Mouse (Mus musculus) CH12.LX (cell line): ENCODE measurements at regions not wholly inside any gene's neighbourhood (a gene's known extent, or its start where the extent isn't known, plus 50 kb on each side); places are given as distances from the start of the nearest gene placed in this dataset.

Experiments used
- DNase-seq: peaks from one replicate; pipeline ENCODE4 v3.0.0-alpha.2; 2013; ENCODE audit errors: extremely low read depth
- H3K27ac ChIP-seq: 2 replicates; pipeline ENCODE4 v1.5.1; 2012; ENCODE audit warnings: low read depth, mild to moderate bottlenecking, control low read depth, moderate library complexity; ENCODE audit not compliant: insufficient read depth
- H3K27me3 ChIP-seq: replicated peaks from 2 replicates; pipeline ENCODE3; 2012; ENCODE audit warnings: inconsistent platforms
- H3K36me3 ChIP-seq, 2 experiments: replicated peaks in 1 of 2; 2 replicates each; pipeline versions ENCODE3 to v1.6.1; 2012; ENCODE audit warnings: inconsistent platforms in 1 of 2, low read length in 1 of 2, mild to moderate bottlenecking in 1 of 2, mixed read lengths in 1 of 2, moderate library complexity in 1 of 2; ENCODE audit not compliant: control insufficient read depth in 1 of 2, insufficient read depth in 1 of 2
- H3K4me1 ChIP-seq, 2 experiments: 2 replicates each; pipeline ENCODE4 v1.6.1; 2012; ENCODE audit warnings: inconsistent platforms in 1 of 2, moderate library complexity in 1 of 2; ENCODE audit not compliant: insufficient read depth in 2 of 2, control insufficient read depth in 1 of 2
- H3K4me2 ChIP-seq: 2 replicates; pipeline ENCODE4 v1.6.1; 2012; ENCODE audit warnings: low read depth, mild to moderate bottlenecking, control low read depth; ENCODE audit not compliant: poor library complexity, insufficient read depth, severe bottlenecking
- H3K4me3 ChIP-seq, 3 experiments: fragments of 150-350 bp in 1 of 3; sonication (generic) in 1 of 3; replicated peaks in 1 of 3; 2 replicates each; pipeline versions ENCODE3 to v1.5.1; 2011 to 2012; ENCODE audit warnings: low read depth in 2 of 3, low read length in 2 of 3, mild to moderate bottlenecking in 2 of 3, moderate library complexity in 2 of 3, control low read depth in 1 of 3, improper control_type of control experiment in 1 of 3, inconsistent platforms in 1 of 3, mixed read lengths in 1 of 3; ENCODE audit not compliant: poor library complexity in 1 of 3
- H3K79me2 ChIP-seq: replicated peaks from 2 replicates; pipeline ENCODE4 v1.6.1; 2012; ENCODE audit warnings: mild to moderate bottlenecking, moderate library complexity; ENCODE audit not compliant: control insufficient read depth, poor library complexity, insufficient read depth, severe bottlenecking; ENCODE audit errors: extremely low read depth
- H3K9ac ChIP-seq: 2 replicates; pipeline ENCODE4 v1.6.1; 2012; ENCODE audit warnings: low read depth, mild to moderate bottlenecking, control low read depth, moderate library complexity; ENCODE audit not compliant: insufficient read depth
- H3K9me3 ChIP-seq: replicated peaks from 2 replicates; pipeline ENCODE3; 2012; ENCODE audit warnings: low read length, inconsistent platforms, mixed read lengths
- CHD2 ChIP-seq: IDR thresholded peaks from 2 replicates; pipeline ENCODE4 v1.6.1; 2011; ENCODE audit warnings: low read length, improper control_type of control experiment
- E2F4 ChIP-seq: IDR thresholded peaks from 2 replicates; pipeline ENCODE4 v1.6.1; 2011; ENCODE audit warnings: low read depth, low read length, improper control_type of control experiment; ENCODE audit not compliant: insufficient replicate concordance
- GABPA ChIP-seq: IDR thresholded peaks from 2 replicates; pipeline ENCODE4 v1.6.1; 2012; ENCODE audit warnings: low read depth, low read length, improper control_type of control experiment, inconsistent platforms; ENCODE audit not compliant: insufficient replicate concordance
- MAZ ChIP-seq: IDR thresholded peaks from 2 replicates; pipeline ENCODE4 v1.6.1; 2012; ENCODE audit warnings: low read depth, mild to moderate bottlenecking, inconsistent platforms, low read length, improper control_type of control experiment, moderate library complexity
- MEF2A ChIP-seq: IDR thresholded peaks from 2 replicates; pipeline ENCODE4 v1.6.1; 2014; ENCODE audit warnings: low read depth, mild to moderate bottlenecking, inconsistent platforms, low read length, improper control_type of control experiment, borderline replicate concordance
- MXI1 ChIP-seq: IDR thresholded peaks from 2 replicates; pipeline ENCODE4 v1.6.1; 2011; ENCODE audit warnings: mild to moderate bottlenecking, low read depth, low read length, improper control_type of control experiment
- NRF1 ChIP-seq: IDR thresholded peaks from 2 replicates; pipeline ENCODE4 v1.6.1; 2014; ENCODE audit warnings: low read depth, mild to moderate bottlenecking, inconsistent platforms, low read length, improper control_type of control experiment, moderate library complexity
- PAX5 ChIP-seq: IDR thresholded peaks from 2 replicates; pipeline ENCODE4 v1.6.1; 2012; ENCODE audit warnings: low read length, inconsistent platforms, mixed read lengths
- POLR2AphosphoS2 ChIP-seq: IDR thresholded peaks from 2 replicates; pipeline ENCODE4 v1.6.1; 2011; ENCODE audit warnings: low read depth, low read length, improper control_type of control experiment
- RAD21 ChIP-seq: IDR thresholded peaks from 2 replicates; pipeline ENCODE4 v1.6.1; 2011; ENCODE audit warnings: low read depth, mild to moderate bottlenecking, low read length, improper control_type of control experiment, moderate library complexity
- SMC3 ChIP-seq: IDR thresholded peaks from 2 replicates; pipeline ENCODE4 v1.6.1; 2011; ENCODE audit warnings: low read depth, low read length, improper control_type of control experiment
- TCF12 ChIP-seq: IDR thresholded peaks from 2 replicates; pipeline ENCODE4 v1.6.1; 2014; ENCODE audit warnings: low read depth, mild to moderate bottlenecking, inconsistent platforms, low read length, improper control_type of control experiment
- UBTF ChIP-seq: IDR thresholded peaks from 2 replicates; pipeline ENCODE4 v1.6.1; 2012; ENCODE audit warnings: low read depth, mild to moderate bottlenecking, inconsistent platforms, low read length, improper control_type of control experiment, moderate library complexity
- USF2 ChIP-seq: conservative IDR thresholded peaks from 2 replicates; pipeline ENCODE4 v1.6.1; 2011; ENCODE audit warnings: low read depth, low read length, improper control_type of control experiment
- ZKSCAN1 ChIP-seq: IDR thresholded peaks from 2 replicates; pipeline ENCODE4 v1.6.1; 2012; ENCODE audit warnings: low read depth, inconsistent platforms, low read length, improper control_type of control experiment, borderline replicate concordance
- dilution Hi-C: fragments of 300-500 bp; cut with MboI; formaldehyde crosslinking; loops from 2 replicates; pipeline ENCODE4 v1.14.3; 2020; ENCODE audit warnings: low sequenced_read_pairs; ENCODE audit not compliant: extremely low pct_unique_long_range_greater_than_20kb, extremely low pct_ligation_motif_present
- in situ Hi-C: fragments of 300-500 bp; cut with MboI; formaldehyde crosslinking; loops from 3 replicates; pipeline ENCODE4 v1.14.3; 2019; ENCODE audit warnings: low sequenced_read_pairs, low pct_ligation_motif_present, low pct_unique_long_range_greater_than_20kb, mixed read lengths

DNA sequence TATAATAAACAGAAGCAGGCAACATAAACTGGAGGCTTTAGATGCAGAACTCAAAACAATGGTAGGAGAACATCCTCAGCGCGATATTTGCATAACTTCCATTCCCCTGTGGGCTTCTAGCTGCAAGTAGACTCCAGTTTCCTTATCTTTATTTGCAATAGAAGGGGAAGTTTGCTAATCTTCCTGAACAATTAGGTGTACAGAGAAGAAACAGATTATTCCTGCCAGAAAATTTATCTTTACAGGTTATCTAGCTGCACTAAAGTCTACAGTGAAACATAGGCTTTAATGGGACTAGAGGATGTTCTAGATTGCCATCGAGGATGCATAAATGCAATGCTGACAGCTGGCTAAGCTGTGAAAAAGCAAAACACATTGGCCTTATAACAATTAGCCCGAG is 1544.0 kb downstream of the Efna5 start:
- Histone ChIP-seq H3K36me3 (no peaks in the 10 kb centered on the region), H3K4me1 (no peaks in the 10 kb centered on the region), H3K27ac (no peak overlapping the region), H3K4me3 (no peak overlapping the region), H3K9ac (no peak overlapping the region), H3K27me3 (no peaks in the 10 kb centered on the region), H3K4me2 (no peak overlapping the region), H3K79me2 (no peaks in the 10 kb centered on the region), H3K9me3 (peaks cover 9% of the 10 kb centered on the region)
- TF ChIP-seq ZKSCAN1 (no peak), USF2 (no peak), PAX5 (no peak), RAD21 (no peak), MXI1 (no peak), POLR2AphosphoS2 (no peak), GABPA (no peak), E2F4 (no peak), MAZ (no peak)
- DNase-seq, result no peak
- dilution Hi-C loops (no loop called here), in situ Hi-C loops (no loop called here)

DNA sequence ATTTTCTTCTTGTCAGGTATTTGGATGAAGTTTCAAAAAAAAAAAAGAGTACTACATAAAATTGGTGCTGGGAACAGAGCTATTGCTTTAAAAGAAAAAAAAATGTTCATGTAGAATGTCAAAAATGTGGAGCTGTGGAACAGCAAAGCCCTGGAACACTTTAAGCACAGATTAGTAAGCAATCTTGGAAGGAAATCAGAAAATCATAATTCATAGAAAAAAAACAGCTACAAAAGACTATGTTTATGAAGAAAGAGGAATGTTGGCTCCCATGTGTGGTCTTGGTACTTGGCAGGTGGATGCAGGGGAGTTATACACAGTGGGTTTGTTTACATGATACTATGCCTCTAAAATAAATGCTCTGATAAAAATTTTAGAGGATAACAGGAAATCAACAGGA is 1555.7 kb downstream of the Efna5 start:
- Histone ChIP-seq H3K4me2 (no peak overlapping the region), H3K4me1 (no peaks in the 10 kb centered on the region), H3K9me3 (peaks cover 19% of the 10 kb centered on the region), H3K27ac (no peak overlapping the region), H3K9ac (no peak overlapping the region), H3K27me3 (no peaks in the 10 kb centered on the region), H3K36me3 (no peaks in the 10 kb centered on the region), H3K4me3 (no peak overlapping the region), H3K79me2 (no peaks in the 10 kb centered on the region)
- dilution Hi-C loops, result no loop called here
- in situ Hi-C loops, result no loop called here
- TF ChIP-seq ZKSCAN1, result no peak
- TF ChIP-seq CHD2, result no peak
- no peak for TF ChIP-seq E2F4
- no peak for TF ChIP-seq UBTF
- no peak for TF ChIP-seq MEF2A
- TF ChIP-seq TCF12, result no peak
- no peak for TF ChIP-seq MXI1
- DNase-seq, result no peak

DNA sequence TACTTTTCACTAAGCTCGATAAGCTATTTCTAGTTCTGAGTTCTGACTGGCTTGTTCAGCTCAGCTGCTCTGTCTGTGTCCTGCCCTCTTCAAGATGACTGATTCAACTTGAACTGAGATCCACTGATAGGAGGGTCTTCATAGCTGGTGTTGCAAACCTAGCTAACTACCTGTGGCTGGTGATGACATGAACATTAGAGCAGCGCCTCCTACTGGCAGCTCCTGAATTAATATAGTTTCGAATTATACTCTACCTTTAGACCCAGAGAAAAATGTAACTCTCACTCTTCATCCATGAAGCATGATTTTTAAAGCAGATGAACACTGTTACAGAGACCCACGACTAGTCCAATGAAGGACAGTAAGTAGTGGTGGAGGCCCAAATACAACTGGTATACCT is 1560.3 kb downstream of the Efna5 start:
- Histone ChIP-seq H3K36me3 (no peaks in the 10 kb centered on the region), H3K27me3 (no peaks in the 10 kb centered on the region), H3K4me3 (no peak overlapping the region), H3K9me3 (peaks cover 31% of the 10 kb centered on the region), H3K9ac (no peak overlapping the region), H3K27ac (no peak overlapping the region), H3K4me2 (no peak overlapping the region), H3K4me1 (no peaks in the 10 kb centered on the region), H3K79me2 (no peaks in the 10 kb centered on the region)
- TF ChIP-seq SMC3 (peak; percentile 4; the same call in 1 of the 2 replicates), NRF1 (no peak), MXI1 (no peak)
- DNase-seq, result no peak
- dilution Hi-C loops (no loop called here), in situ Hi-C loops (no loop called here)
